Mouse (Mus musculus) midbrain, embryonic 12.5 days (tissue): ENCODE results near the gene Fxyd4. TPM values are rescaled to one million over a fixed set of nuclear protein-coding genes. Genes with fewer than 3 reads are reported as not detected.

Experiments used
- ATAC-seq: fragments of 200-750 bp; cut with Nextera tagmentation; 2 replicates; pipeline ENCODE4 v1.8.0; 2017; ENCODE audit warnings: low read depth, moderate TSS enrichment, moderate library complexity; ENCODE audit not compliant: low FRiP score
- H3K27ac ChIP-seq: fragments of 300-500 bp; sonication (generic); replicated peaks from 2 replicates; pipeline ENCODE4 v1.5.1; 2016; ENCODE audit warnings: mild to moderate bottlenecking
- H3K27me3 ChIP-seq: fragments of 300-500 bp; sonication (generic); 2 replicates; pipeline ENCODE4 v1.6.1; 2016; ENCODE audit warnings: mild to moderate bottlenecking
- H3K36me3 ChIP-seq: fragments of 300-500 bp; sonication (generic); 2 replicates; pipeline ENCODE4 v1.6.1; 2016
- H3K4me1 ChIP-seq: fragments of 300-500 bp; sonication (generic); 2 replicates; pipeline ENCODE4 v1.6.1; 2016
- H3K4me2 ChIP-seq: fragments of 300-500 bp; sonication (generic); replicated peaks from 2 replicates; pipeline ENCODE4 v1.6.1; 2016; ENCODE audit warnings: mild to moderate bottlenecking, moderate library complexity
- H3K4me3 ChIP-seq: fragments of 300-500 bp; sonication (generic); 2 replicates; pipeline ENCODE4 v1.5.1; 2016; ENCODE audit warnings: mild to moderate bottlenecking
- H3K9ac ChIP-seq: fragments of 300-500 bp; sonication (generic); replicated peaks from 2 replicates; pipeline ENCODE4 v1.6.1; 2016; ENCODE audit warnings: mild to moderate bottlenecking, moderate library complexity
- H3K9me3 ChIP-seq: fragments of 300-500 bp; sonication (generic); 2 replicates; pipeline ENCODE4 v1.6.1; 2016; ENCODE audit warnings: mild to moderate bottlenecking
- WGBS: fragments of 180-500 bp; shearing (Covaris S2); methylation state at CpG from one replicate; pipeline ENCODE4 v1.1.7; 2016; 5-methylcytosine and 5-hydroxymethylcytosine counted together
- polyA plus RNA-seq: library from polyadenylated mRNA; unstranded; fragments of >200 nt; fragmentation: Nextera tagmentation; extraction: Ambion mirVana; gene quantifications from 2 replicates; pipeline ENCODE4 v1.2.1, GENCODE M21; 2016

Gene Fxyd4
- polyA plus RNA-seq, 1 experiment from 2014 or later: 1.8 TPM

- H3K4me2 ChIP-seq: no peak overlapping the region
- no peak overlapping the region for H3K27ac ChIP-seq
- peaks cover 28% of the 10 kb centered on the region for H3K4me1 ChIP-seq
- H3K36me3 ChIP-seq: no peaks in the 10 kb centered on the region
- ATAC-seq: no peak
- no peaks in the 10 kb centered on the region for H3K27me3 ChIP-seq
- no peak overlapping the region for H3K4me3 ChIP-seq
- H3K9me3 ChIP-seq: no peaks in the 10 kb centered on the region
- H3K9ac ChIP-seq: no peak overlapping the region
These were observed 23.0 kb downstream of the Fxyd4 start for GRCm38 (mm10) chr6:117914541-117914940.

DNA sequence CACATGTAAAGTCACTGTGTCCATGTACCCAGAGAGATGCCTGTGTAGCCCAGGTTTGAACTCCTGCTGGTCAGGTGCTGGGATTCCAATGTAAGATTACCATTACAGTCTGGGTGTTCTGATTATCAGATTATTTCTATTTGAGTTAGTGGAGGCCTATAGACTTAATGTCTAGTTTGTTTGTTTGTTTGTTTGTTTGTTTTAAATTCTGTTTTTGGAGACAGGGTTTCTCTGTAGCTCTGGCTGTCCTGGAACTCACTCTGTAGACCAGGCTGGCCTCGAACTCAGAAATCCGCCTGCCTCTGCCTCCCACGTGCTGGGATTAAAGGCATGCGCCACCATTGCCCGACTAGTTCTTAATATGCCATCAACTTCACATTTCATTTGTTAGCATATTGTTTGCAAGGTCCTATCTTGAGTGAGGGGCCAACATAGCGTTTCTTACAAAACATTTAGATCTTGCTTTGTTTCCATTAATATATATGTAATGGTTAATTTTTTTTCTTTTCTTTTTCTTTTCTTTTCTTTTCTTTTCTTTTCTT is 27.3 kb downstream of the Fxyd4 start:
- peaks cover 28% of the 10 kb centered on the region for H3K4me1 ChIP-seq
- no peak for ATAC-seq
- H3K4me3 ChIP-seq: no peak overlapping the region
- no peak overlapping the region for H3K4me2 ChIP-seq
- H3K9ac ChIP-seq: no peak overlapping the region
- H3K27ac ChIP-seq: no peak overlapping the region
- WGBS: 90% methylated on average over 6 of the region's 6 CpGs
- no peaks in the 10 kb centered on the region for H3K36me3 ChIP-seq
- no peaks in the 10 kb centered on the region for H3K9me3 ChIP-seq
- H3K27me3 ChIP-seq: no peaks in the 10 kb centered on the region

DNA sequence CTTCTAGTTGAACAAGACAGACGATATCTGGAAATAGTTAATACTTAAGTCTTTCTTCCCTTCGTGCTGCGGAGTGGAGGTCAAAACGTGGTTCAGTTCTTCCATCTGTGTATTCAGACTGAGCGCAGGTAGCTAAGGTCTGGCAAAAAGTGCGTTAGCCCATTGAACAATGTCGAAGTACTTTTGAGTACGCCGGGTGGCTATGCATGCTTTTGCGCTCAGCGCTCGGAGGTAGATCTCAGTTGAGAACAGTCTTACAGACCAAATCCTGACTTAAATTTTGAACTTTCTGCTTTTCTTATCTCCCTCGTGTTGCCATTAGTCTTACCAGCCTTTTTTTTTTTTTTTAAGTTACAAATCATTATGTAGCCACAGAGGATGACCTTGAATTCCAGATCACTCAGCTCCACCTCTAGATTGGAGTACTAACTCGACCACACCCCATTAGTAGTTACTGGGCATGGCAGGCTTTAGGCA is 29.0 kb downstream of the Fxyd4 start:
- Histone ChIP-seq H3K4me2 (peak overlapping the region; percentile 98), H3K9ac (peak overlapping the region; percentile 92), H3K27ac (no peak overlapping the region), H3K36me3 (no peaks in the 10 kb centered on the region), H3K27me3 (no peaks in the 10 kb centered on the region), H3K4me1 (peaks cover 28% of the 10 kb centered on the region), H3K9me3 (no peaks in the 10 kb centered on the region), H3K4me3 (peak overlapping the region; percentile 99)
- under 1% methylated on average over 14 of the region's 14 CpGs for WGBS
- ATAC-seq: no peak

GRCm38 (mm10) chr6:117907979-117908355 is 29.5 kb downstream of the Fxyd4 start:
- H3K27ac ChIP-seq: peak overlapping the region; percentile 90; the same call in 1 of the 2 replicates
- under 1% methylated on average over 26 of the region's 26 CpGs for WGBS

DNA sequence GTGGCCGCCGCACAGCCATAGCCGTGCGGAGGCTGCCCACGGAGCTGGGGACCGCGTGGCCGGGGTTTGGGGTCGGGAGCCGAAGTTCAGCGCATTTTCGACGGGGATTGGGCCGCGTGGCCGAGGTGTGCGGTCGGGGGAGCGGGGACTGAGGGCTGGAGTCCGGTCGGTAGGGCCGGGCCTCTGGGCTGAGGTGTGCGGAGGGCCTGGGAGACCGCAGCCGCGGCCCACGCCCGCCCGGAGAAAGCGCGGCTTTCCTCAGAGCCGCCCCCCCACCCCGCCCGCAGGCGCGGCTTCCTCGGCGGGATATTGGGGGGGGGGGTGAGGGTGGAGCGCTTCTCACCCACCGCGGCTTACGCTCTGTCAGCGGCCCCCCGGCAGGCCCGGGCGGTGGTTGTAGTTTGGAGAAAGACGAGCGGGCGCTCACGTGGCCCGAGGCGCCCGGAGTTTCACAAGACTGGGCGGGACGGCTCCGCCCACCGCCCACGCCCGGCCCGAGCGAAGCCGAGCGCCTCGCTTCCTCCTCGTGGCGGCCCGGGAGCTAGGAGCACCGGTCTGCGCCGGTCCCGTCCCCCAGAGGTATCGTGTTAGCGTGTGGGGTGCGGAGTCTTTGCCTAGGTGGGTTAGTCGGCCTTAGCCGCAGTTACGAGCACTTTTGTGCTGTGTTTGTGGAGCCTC is 30.1 kb downstream of the Fxyd4 start:
- ATAC-seq: peak; percentile 65
- H3K27me3 ChIP-seq: no peaks in the 10 kb centered on the region
- WGBS: under 1% methylated on average over 61 of the region's 77 CpGs
- H3K9me3 ChIP-seq: no peaks in the 10 kb centered on the region
- H3K4me3 ChIP-seq: peak overlapping the region; percentile 99
- no peaks in the 10 kb centered on the region for H3K36me3 ChIP-seq
- peaks cover 28% of the 10 kb centered on the region for H3K4me1 ChIP-seq
- H3K9ac ChIP-seq: peak overlapping the region; percentile 92
- H3K4me2 ChIP-seq: peak overlapping the region; percentile 98
- H3K27ac ChIP-seq: peak overlapping the region; percentile 90

More at GRCm38 (mm10) chr6:117907979-117908355, 29.5 kb downstream of the Fxyd4 start:
- Histone ChIP-seq H3K9ac (peak overlapping the region; percentile 92), H3K4me1 (peaks cover 28% of the 10 kb centered on the region), H3K4me2 (peak overlapping the region; percentile 98), H3K9me3 (no peaks in the 10 kb centered on the region), H3K4me3 (peak overlapping the region; percentile 99), H3K36me3 (no peaks in the 10 kb centered on the region), H3K27me3 (no peaks in the 10 kb centered on the region)
- ATAC-seq: no peak; the same call in 1 of the 2 replicates

DNA sequence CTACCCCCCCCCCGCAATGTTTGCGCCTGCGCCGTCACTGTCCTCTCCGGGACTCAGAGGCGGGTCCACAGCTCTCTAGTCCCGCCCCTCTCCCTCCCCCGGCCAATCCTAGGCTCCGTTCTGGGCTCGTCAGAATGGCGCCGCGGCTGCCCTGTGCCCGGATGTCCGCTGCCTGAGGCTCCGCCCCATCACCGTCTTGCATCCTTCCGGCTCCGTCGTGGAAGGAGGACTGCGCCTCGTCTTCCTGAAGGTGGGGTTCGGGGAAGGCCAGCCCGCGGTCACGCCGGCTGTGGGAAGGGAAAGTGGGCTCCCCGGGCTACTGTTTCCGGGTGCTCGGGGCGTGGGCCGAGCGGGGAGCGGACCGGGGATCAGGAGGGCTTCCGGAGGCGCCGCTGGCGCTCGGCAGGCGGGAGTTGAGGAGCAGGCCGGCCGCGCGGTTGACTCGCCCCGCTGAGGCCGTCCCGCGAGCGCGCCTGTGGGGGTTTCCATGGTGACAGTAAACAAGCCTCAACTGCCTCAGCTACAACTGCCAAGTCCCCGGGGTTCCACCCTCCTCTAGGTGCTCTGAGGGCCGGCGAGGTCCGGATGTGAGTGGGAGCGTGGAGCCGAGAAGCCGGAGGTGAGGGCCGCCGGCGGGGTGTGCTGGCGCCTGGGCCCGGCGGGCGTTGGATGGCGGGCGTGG is 30.8 kb downstream of the Fxyd4 start:
- H3K27me3 ChIP-seq: no peaks in the 10 kb centered on the region
- H3K4me1 ChIP-seq: peaks cover 28% of the 10 kb centered on the region
- peak overlapping the region; percentile 99 for H3K4me3 ChIP-seq
- H3K9ac ChIP-seq: peak overlapping the region; percentile 92
- no peaks in the 10 kb centered on the region for H3K9me3 ChIP-seq
- peak overlapping the region; percentile 90 for H3K27ac ChIP-seq
- peak overlapping the region; percentile 98 for H3K4me2 ChIP-seq
- WGBS: under 1% methylated on average over 57 of the region's 68 CpGs
- ATAC-seq: peak; percentile 98
- no peaks in the 10 kb centered on the region for H3K36me3 ChIP-seq

DNA sequence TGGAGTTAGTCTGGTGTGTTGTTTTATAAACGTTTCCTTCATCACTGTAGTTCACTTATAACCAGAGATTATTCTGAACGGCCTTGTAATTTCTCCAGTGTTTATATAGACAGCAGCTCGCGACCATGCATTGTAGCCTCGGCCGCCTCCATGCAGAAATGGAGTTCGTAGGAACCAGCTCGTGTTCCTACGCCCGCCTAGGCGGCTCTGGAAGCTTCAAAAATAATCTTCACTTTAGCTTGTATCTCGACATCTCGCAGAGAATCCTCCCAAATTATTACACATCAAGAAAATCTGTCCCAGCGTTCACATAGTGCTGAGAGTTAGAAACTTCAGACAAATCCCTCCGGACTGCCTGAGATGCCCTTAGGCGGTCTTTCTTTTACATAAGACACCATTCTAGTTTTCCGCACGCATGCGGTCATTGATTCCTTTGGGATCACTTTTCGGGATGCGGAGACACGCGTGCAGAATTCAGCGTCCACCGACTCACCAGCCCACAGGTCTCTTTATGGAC is 31.4 kb downstream of the Fxyd4 start:
- H3K9me3 ChIP-seq: no peaks in the 10 kb centered on the region
- WGBS: under 1% methylated on average over 25 of the region's 25 CpGs
- peak overlapping the region; percentile 99 for H3K4me3 ChIP-seq
- H3K27me3 ChIP-seq: no peaks in the 10 kb centered on the region
- H3K27ac ChIP-seq: peak overlapping the region; percentile 60
- peak overlapping the region; percentile 63 for H3K9ac ChIP-seq
- peak overlapping the region; percentile 60 for H3K4me2 ChIP-seq
- peak; percentile 36 for ATAC-seq
- H3K36me3 ChIP-seq: no peaks in the 10 kb centered on the region
- peaks cover 28% of the 10 kb centered on the region for H3K4me1 ChIP-seq

DNA sequence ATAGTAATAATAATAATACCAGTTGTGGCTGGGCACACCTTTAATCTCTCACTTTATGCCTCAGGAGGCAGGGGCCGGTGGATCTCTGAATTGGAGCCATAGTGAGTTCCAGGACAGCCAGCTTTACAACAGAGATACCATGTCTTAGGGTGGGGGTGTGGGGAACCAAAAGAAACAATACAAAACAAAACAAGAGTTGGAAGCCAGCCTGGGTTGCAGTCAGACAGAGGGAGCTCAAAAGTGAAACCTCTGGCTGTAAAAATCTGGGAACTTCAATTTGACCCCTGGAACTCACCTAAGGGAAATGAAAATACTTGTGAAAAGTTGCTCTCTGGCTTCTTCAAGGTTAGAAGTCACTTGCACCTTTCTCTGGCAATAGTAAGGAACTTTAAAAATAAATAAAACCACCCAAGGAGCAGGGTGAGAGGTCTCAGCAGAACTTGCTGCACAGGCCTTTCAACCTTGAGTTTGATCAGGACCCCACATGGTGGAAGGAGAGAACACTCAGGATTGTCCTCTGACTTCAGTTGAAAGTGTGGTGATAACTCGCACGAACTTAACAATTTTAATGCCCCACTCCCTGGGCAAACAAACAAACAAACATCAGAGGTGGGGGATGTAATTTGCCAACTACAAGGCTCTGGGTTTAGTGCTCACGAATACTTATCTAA is 32.1 kb downstream of the Fxyd4 start:
- no peaks in the 10 kb centered on the region for H3K9me3 ChIP-seq
- peak overlapping the region; percentile 60 for H3K4me2 ChIP-seq
- H3K36me3 ChIP-seq: no peaks in the 10 kb centered on the region
- peak overlapping the region; percentile 99 for H3K4me3 ChIP-seq
- H3K27ac ChIP-seq: no peak overlapping the region
- 29% methylated on average over 4 of the region's 4 CpGs for WGBS
- peak overlapping the region; percentile 63 for H3K9ac ChIP-seq
- no peak for ATAC-seq
- peaks cover 28% of the 10 kb centered on the region for H3K4me1 ChIP-seq
- no peaks in the 10 kb centered on the region for H3K27me3 ChIP-seq

DNA sequence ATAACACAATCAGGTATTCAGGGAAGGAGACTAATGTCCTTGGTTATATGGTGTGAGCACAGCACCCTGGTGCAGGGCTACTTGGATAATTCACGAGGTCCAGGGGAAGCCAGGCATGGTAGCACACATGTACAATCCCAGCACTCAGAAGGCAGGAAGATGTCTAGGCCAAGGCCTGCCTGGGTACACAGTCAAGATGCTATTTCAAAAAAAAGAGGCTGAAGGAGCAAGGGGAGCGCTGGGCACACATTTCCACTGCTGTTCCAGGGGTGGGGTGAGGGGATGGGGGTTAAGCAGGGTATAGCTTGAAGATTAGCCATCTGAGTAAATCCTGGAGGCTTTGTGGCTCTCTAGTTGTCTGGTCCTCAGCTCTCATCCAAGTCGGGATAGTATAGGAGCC is 33.7 kb downstream of the Fxyd4 start:
- Histone ChIP-seq H3K4me1 (peaks cover 18% of the 10 kb centered on the region), H3K36me3 (no peaks in the 10 kb centered on the region), H3K4me3 (no peak overlapping the region), H3K27ac (no peak overlapping the region), H3K4me2 (no peak overlapping the region), H3K27me3 (no peaks in the 10 kb centered on the region), H3K9ac (no peak overlapping the region), H3K9me3 (no peaks in the 10 kb centered on the region)
- WGBS: 76% methylated on average over 3 of the region's 3 CpGs
- no peak for ATAC-seq

- no peak overlapping the region for H3K4me3 ChIP-seq
- H3K9me3 ChIP-seq: no peaks in the 10 kb centered on the region
- peaks cover 8% of the 10 kb centered on the region for H3K4me1 ChIP-seq
- WGBS: 81% methylated on average over 4 of the region's 4 CpGs
- H3K9ac ChIP-seq: no peak overlapping the region
- no peak for ATAC-seq
- no peaks in the 10 kb centered on the region for H3K36me3 ChIP-seq
- no peaks in the 10 kb centered on the region for H3K27me3 ChIP-seq
- H3K27ac ChIP-seq: no peak overlapping the region
- no peak overlapping the region for H3K4me2 ChIP-seq
These were observed 34.9 kb downstream of the Fxyd4 start for GRCm38 (mm10) chr6:117902556-117902955.

DNA sequence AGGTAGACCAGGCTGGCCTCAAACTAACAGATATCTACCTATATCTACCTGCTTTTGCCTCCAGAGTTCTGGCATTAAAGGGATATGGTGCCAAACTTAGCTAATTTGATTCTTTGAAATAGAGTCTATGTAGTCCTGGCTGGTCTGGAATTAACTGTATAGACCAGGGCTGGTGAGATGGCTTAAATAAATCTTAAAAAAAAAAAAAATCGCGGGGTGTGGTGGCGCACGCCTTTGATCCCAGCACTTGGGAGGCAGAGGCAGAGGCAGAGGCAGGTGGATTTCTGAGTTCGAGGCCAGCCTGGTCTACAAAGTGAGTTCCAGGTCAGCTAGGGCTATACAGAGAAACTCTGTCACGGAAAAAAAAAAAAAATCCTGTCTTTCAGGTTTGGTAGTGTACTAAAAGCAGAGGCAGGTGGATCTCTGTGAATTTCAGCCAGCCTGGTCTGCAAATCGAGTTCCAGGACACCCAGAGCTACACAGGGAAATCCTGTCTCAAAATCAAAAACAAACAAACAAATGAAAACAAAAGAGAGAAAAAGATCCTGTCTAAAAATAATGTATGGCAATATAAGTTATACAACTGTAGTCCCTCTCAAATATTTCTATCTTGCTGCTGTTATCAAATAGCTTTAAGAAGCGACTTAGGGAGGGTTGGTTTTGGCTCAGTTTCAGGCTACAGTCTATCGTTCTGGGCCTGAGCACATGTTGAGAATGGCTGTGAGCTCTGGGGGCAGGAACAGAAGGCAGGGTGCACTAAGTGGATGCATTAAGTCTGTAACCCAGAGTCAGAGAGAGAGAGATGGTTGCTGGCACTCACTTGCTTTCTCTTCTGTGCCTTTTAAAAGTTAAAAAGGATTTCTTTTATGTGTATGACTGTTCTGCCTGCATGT is 35.7 kb downstream of the Fxyd4 start:
- H3K27ac ChIP-seq: no peak overlapping the region
- no peak for ATAC-seq
- peaks cover 8% of the 10 kb centered on the region for H3K4me1 ChIP-seq
- H3K9me3 ChIP-seq: no peaks in the 10 kb centered on the region
- H3K9ac ChIP-seq: no peak overlapping the region
- H3K36me3 ChIP-seq: no peaks in the 10 kb centered on the region
- 75% methylated on average over 9 of the region's 9 CpGs for WGBS
- H3K4me2 ChIP-seq: no peak overlapping the region
- no peaks in the 10 kb centered on the region for H3K27me3 ChIP-seq
- H3K4me3 ChIP-seq: no peak overlapping the region
